Mouse (Mus musculus): ENCODE measurements around the gene Tnfrsf11a.

DNA sequence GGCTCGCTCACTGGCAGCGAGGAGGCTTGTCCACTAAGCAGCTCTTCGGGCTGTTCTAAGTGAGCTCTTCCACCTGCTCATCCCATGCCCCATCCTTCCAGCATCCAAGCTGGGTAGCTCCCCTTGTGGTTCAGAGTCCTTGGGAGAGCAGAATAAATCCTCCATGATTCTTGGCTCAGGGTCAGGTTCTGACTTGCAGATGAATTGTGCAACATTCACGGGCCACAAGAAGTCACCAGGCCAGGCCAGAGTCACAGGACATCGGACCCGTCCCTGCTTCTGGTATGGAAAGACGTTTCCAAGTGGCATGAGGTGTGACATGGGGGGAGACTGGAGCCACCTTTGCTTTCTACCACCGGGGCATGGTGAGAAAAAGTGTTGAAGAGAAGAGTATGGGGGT lies 68.3 kb downstream of the Tnfrsf11a start:
- TF ChIP-seq POLR2A (IDR thresholded peaks at IDR 0.05; ENCODE audit: insufficient read length, low read depth) (no peak), POLR2AphosphoS2 (IDR thresholded peaks at IDR 0.05; ENCODE audit: insufficient read length, low read depth) (no peak), CEBPB (IDR thresholded peaks at IDR 0.05; ENCODE audit: insufficient read depth, poor library complexity, severe bottlenecking) (no peak), MYOG (IDR thresholded peaks at IDR 0.05; ENCODE audit: control insufficient read depth in 1 of 3, insufficient read depth in 1 of 3, insufficient read length in 2 of 3, low read depth in 2 of 3) (no peak), USF1 (IDR thresholded peaks at IDR 0.05; ENCODE audit: low read depth) (no peak), MAX (IDR thresholded peaks at IDR 0.05; ENCODE audit: low read depth) (no peak), TCF12 (IDR thresholded peaks at IDR 0.05; ENCODE audit: insufficient read depth, poor library complexity, severe bottlenecking) (no peak), E2F4 (IDR thresholded peaks at IDR 0.05; ENCODE audit: insufficient read depth) (no peak)
